Mouse (Mus musculus): ENCODE data around the gene Gm9736. TPM values are rescaled to one million over a fixed set of nuclear protein-coding genes. Genes with fewer than 3 reads are reported as not detected.
"Not testable (repeated sequence)": the region's sequence is repeated elsewhere in the genome, so short reads cannot be mapped to it uniquely, and the experiment has no call there.

Gm9736 gene
- polyA plus RNA-seq, 1 experiment from 2014 or later = not detected

GRCm38 (mm10) chr10:77769727-77770126, 18.6 kb upstream of the Gm9736 start:
- no peak for ATAC-seq (ENCODE audit: insufficient read depth, low FRiP score, low read depth)
- no peaks in the 10 kb centered on the region for H3K36me3 ChIP-seq
- no peak overlapping the region for H3K27ac ChIP-seq
- no peaks in the 10 kb centered on the region for H3K27me3 ChIP-seq (replicated peaks)
- no peak overlapping the region for H3K4me3 ChIP-seq (replicated peaks)
- H3K4me1 ChIP-seq = no peaks in the 10 kb centered on the region
- WGBS = 74% methylated on average over 1 of the region's 1 CpGs
- H3K4me2 ChIP-seq = no peak overlapping the region
- no peak overlapping the region for H3K9ac ChIP-seq
- H3K9me3 ChIP-seq = no peaks in the 10 kb centered on the region

GRCm38 (mm10) chr10:77759582-77759981, 8.4 kb upstream of the Gm9736 start, which contains the start of gene Gm3233:
TSS of gene Gm3233 (minus strand) at chr10:77759682.
- not testable (repeated sequence) for H3K9ac ChIP-seq; ATAC-seq (ENCODE audit: insufficient read depth, low FRiP score, low read depth)

GRCm38 (mm10) chr10:77753448-77753847, 2.3 kb upstream of the Gm9736 start:
- H3K4me3 ChIP-seq (replicated peaks) = no peak overlapping the region
- no peak overlapping the region for H3K4me2 ChIP-seq
- no peak overlapping the region for H3K9ac ChIP-seq
- no peak overlapping the region for H3K27ac ChIP-seq
- no peaks in the 10 kb centered on the region for H3K27me3 ChIP-seq (replicated peaks)
- ATAC-seq (ENCODE audit: insufficient read depth, low FRiP score, low read depth) = no peak
- H3K9me3 ChIP-seq = no peaks in the 10 kb centered on the region
- no peaks in the 10 kb centered on the region for H3K4me1 ChIP-seq
- H3K36me3 ChIP-seq = no peaks in the 10 kb centered on the region

More at GRCm38 (mm10) chr10:77759582-77759981, 8.4 kb upstream of the Gm9736 start, which contains the start of gene Gm3233:
- H3K4me2 ChIP-seq; H3K36me3 ChIP-seq; H3K4me1 ChIP-seq; H3K27ac ChIP-seq; H3K9me3 ChIP-seq; H3K27me3 ChIP-seq (replicated peaks); H3K4me3 ChIP-seq (replicated peaks): not testable (repeated sequence)
- WGBS = 40% methylated on average over 1 of the region's 1 CpGs

- not testable (repeated sequence) for H3K9me3 ChIP-seq; ATAC-seq (ENCODE audit: insufficient read depth, low FRiP score, low read depth); H3K4me1 ChIP-seq; H3K4me2 ChIP-seq; H3K27me3 ChIP-seq (replicated peaks); H3K36me3 ChIP-seq; H3K4me3 ChIP-seq (replicated peaks); H3K27ac ChIP-seq; H3K9ac ChIP-seq
- 46% methylated on average over 3 of the region's 3 CpGs for WGBS
Measured at GRCm38 (mm10) chr10:77752312-77752711, 1.2 kb upstream of the Gm9736 start.

- 80% methylated on average over 1 of the region's 1 CpGs for WGBS
- H3K4me1 ChIP-seq; H3K4me3 ChIP-seq (replicated peaks); H3K9me3 ChIP-seq; H3K27me3 ChIP-seq (replicated peaks); H3K4me2 ChIP-seq; H3K9ac ChIP-seq; H3K36me3 ChIP-seq; ATAC-seq (ENCODE audit: insufficient read depth, low FRiP score, low read depth); H3K27ac ChIP-seq: not testable (repeated sequence)
Measured at GRCm38 (mm10) chr10:77750686-77751085, 468 bp downstream of the Gm9736 start.

- not testable (repeated sequence) for H3K27me3 ChIP-seq (replicated peaks); H3K4me1 ChIP-seq; H3K36me3 ChIP-seq; H3K4me3 ChIP-seq (replicated peaks); H3K4me2 ChIP-seq; H3K9ac ChIP-seq; H3K27ac ChIP-seq; ATAC-seq (ENCODE audit: insufficient read depth, low FRiP score, low read depth); H3K9me3 ChIP-seq
- WGBS = 53% methylated on average over 5 of the region's 5 CpGs
Measured at GRCm38 (mm10) chr10:77741924-77742688, 9.0 kb downstream of the Gm9736 start, which contains the start of gene Gm18596. TSS of gene Gm18596 (minus strand) at chr10:77742638.

GRCm38 (mm10) chr10:77738929-77739328, 12.2 kb downstream of the Gm9736 start:
- H3K4me2 ChIP-seq = no peak overlapping the region
- H3K36me3 ChIP-seq = no peaks in the 10 kb centered on the region
- WGBS = 85% methylated on average over 4 of the region's 4 CpGs
- H3K9me3 ChIP-seq = no peaks in the 10 kb centered on the region
- no peak overlapping the region for H3K9ac ChIP-seq
- no peak for ATAC-seq (ENCODE audit: insufficient read depth, low FRiP score, low read depth)
- no peaks in the 10 kb centered on the region for H3K4me1 ChIP-seq
- H3K27ac ChIP-seq = no peak overlapping the region
- H3K27me3 ChIP-seq (replicated peaks) = no peaks in the 10 kb centered on the region
- H3K4me3 ChIP-seq (replicated peaks) = no peak overlapping the region

GRCm38 (mm10) chr10:77735928-77736327, 15.2 kb downstream of the Gm9736 start:
- Histone ChIP-seq H3K27ac (no peak overlapping the region), H3K27me3 (replicated peaks) (no peaks in the 10 kb centered on the region), H3K36me3 (no peaks in the 10 kb centered on the region), H3K4me1 (no peaks in the 10 kb centered on the region), H3K9me3 (no peaks in the 10 kb centered on the region), H3K9ac (no peak overlapping the region), H3K4me2 (no peak overlapping the region), H3K4me3 (replicated peaks) (no peak overlapping the region)
- ATAC-seq (ENCODE audit: insufficient read depth, low FRiP score, low read depth) = no peak
- 91% methylated on average over 1 of the region's 1 CpGs for WGBS

GRCm38 (mm10) chr10:77729241-77729640, 21.9 kb downstream of the Gm9736 start:
- H3K9me3 ChIP-seq = no peaks in the 10 kb centered on the region
- H3K4me1 ChIP-seq = no peaks in the 10 kb centered on the region
- WGBS = 36% methylated on average over 4 of the region's 4 CpGs
- no peaks in the 10 kb centered on the region for H3K36me3 ChIP-seq
- no peak for ATAC-seq (ENCODE audit: insufficient read depth, low FRiP score, low read depth)
- H3K27me3 ChIP-seq (replicated peaks) = no peaks in the 10 kb centered on the region
- no peak overlapping the region for H3K4me2 ChIP-seq
- no peak overlapping the region for H3K27ac ChIP-seq
- H3K4me3 ChIP-seq (replicated peaks) = no peak overlapping the region
- no peak overlapping the region for H3K9ac ChIP-seq

- Histone ChIP-seq H3K4me3 (replicated peaks) (no peak overlapping the region), H3K4me2 (no peak overlapping the region), H3K9ac (no peak overlapping the region), H3K27ac (no peak overlapping the region), H3K27me3 (replicated peaks) (no peaks in the 10 kb centered on the region), H3K36me3 (no peaks in the 10 kb centered on the region), H3K4me1 (no peaks in the 10 kb centered on the region), H3K9me3 (no peaks in the 10 kb centered on the region)
- ATAC-seq (ENCODE audit: insufficient read depth, low FRiP score, low read depth) = no peak
- WGBS = 57% methylated on average over 4 of the region's 4 CpGs
Measured at GRCm38 (mm10) chr10:77728280-77728679, 22.9 kb downstream of the Gm9736 start.

GRCm38 (mm10) chr10:77726186-77726585, 25.0 kb downstream of the Gm9736 start, which contains the start of gene Gm10100:
TSS of gene Gm10100 (plus strand) at chr10:77726486.
- 21% methylated on average over 3 of the region's 3 CpGs for WGBS
- Histone ChIP-seq H3K27me3 (replicated peaks) (no peaks in the 10 kb centered on the region), H3K36me3 (no peaks in the 10 kb centered on the region), H3K4me1 (no peaks in the 10 kb centered on the region), H3K27ac (no peak within 1 kb of the TSS), H3K9ac (no peak within 1 kb of the TSS), H3K4me3 (replicated peaks) (no peak within 1 kb of the TSS), H3K4me2 (no peak within 1 kb of the TSS), H3K9me3 (no peaks in the 10 kb centered on the region)
- no peak for ATAC-seq (ENCODE audit: insufficient read depth, low FRiP score, low read depth)

- Histone ChIP-seq H3K4me1 (no peaks in the 10 kb centered on the region), H3K36me3 (no peaks in the 10 kb centered on the region), H3K9ac (no peak overlapping the region), H3K9me3 (no peaks in the 10 kb centered on the region), H3K4me3 (replicated peaks) (no peak overlapping the region), H3K4me2 (no peak overlapping the region), H3K27me3 (replicated peaks) (no peaks in the 10 kb centered on the region), H3K27ac (no peak overlapping the region)
- no peak for ATAC-seq (ENCODE audit: insufficient read depth, low FRiP score, low read depth)
- WGBS = 77% methylated on average over 8 of the region's 8 CpGs
Measured at GRCm38 (mm10) chr10:77724855-77725254, 26.3 kb downstream of the Gm9736 start.
